Mouse (Mus musculus): ENCODE measurements around the gene Sdk2. TPM values are rescaled to one million over a fixed set of nuclear protein-coding genes. Genes with fewer than 3 reads are reported as not detected.
A peak's percentile ranks its signal among the peaks of the same experiment; 100 is the strongest.

Sdk2 gene
- polyA plus RNA-seq, 1 experiment from 2014 or later, result 3.0 TPM

- Histone ChIP-seq H3K36me3 (ENCODE audit: control insufficient read depth, insufficient read depth, low read length) (no peaks in the 10 kb centered on the region), H3K27me3 (ENCODE audit: control insufficient read depth, insufficient read depth, low read depth, low read length) (no peaks in the 10 kb centered on the region), H3K9me3 (replicated peaks; ENCODE audit: control insufficient read depth, low read length, poor library complexity, severe bottlenecking) (no peaks in the 10 kb centered on the region), H3K4me1 (ENCODE audit: control insufficient read depth, insufficient read depth, low read length) (no peaks in the 10 kb centered on the region), H3K4me2 (ENCODE audit: low read length) (no peak overlapping the region), H3K27ac (ENCODE audit: low read length) (no peak overlapping the region), H3K4me3 (ENCODE audit: low read depth, low read length) (no peak overlapping the region), H3K9ac (ENCODE audit: low read depth, low read length) (no peak overlapping the region)
- 79% methylated on average over 11 of the region's 11 CpGs for WGBS
- ATAC-seq, result no peak
Observed at GRCm38 (mm10) chr11:113884962-113885361, 181.9 kb downstream of the Sdk2 start.

DNA sequence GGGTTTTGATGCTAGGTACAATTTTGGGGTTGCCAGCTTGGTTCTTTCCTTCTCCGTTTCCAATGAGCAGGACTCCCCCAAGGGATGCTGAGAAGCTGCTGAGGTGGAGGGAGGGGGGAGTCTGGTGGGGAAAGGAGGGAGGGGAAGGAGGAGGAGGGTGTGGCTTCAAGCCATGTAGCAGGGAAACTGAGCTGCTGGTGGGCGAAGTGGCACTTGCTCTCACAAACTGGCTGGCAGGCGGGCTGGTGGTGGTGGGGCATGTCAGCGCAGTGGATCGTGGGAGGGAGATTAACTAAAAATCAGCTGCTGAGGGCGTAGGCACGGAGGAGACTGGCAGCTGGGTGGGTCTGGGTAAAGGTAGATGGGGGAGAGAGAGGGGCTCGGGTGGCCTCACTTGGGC, 183.8 kb downstream of the Sdk2 start:
- Histone ChIP-seq H3K36me3 (ENCODE audit: control insufficient read depth, insufficient read depth, low read length) (no peaks in the 10 kb centered on the region), H3K4me1 (ENCODE audit: control insufficient read depth, insufficient read depth, low read length) (no peaks in the 10 kb centered on the region), H3K4me3 (ENCODE audit: low read depth, low read length) (no peak overlapping the region), H3K4me2 (ENCODE audit: low read length) (no peak overlapping the region), H3K9me3 (replicated peaks; ENCODE audit: control insufficient read depth, low read length, poor library complexity, severe bottlenecking) (no peaks in the 10 kb centered on the region), H3K9ac (ENCODE audit: low read depth, low read length) (no peak overlapping the region), H3K27me3 (ENCODE audit: control insufficient read depth, insufficient read depth, low read depth, low read length) (no peaks in the 10 kb centered on the region), H3K27ac (ENCODE audit: low read length) (no peak overlapping the region)
- 74% methylated on average over 8 of the region's 8 CpGs for WGBS
- no peak for ATAC-seq

DNA sequence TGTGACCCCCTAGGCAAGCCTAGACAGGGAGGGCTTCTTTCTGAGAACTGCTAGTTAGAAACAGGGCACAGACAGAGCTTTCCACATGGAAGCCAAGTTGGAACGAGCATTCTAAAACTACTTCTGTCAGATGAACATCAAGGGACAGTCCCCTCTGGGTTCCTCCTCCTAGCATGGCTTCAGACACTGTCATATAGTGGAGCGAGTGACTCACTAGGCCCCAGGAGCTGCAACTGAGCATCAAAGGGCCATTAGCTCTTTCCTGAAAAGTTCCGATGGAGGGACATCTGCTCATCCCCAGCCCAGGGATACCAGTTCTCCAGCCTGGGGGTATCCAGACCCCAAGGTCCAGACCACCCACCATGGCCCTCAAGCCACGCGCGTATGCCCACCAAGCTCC, 185.0 kb downstream of the Sdk2 start:
- ATAC-seq, result no peak
- H3K9ac ChIP-seq (ENCODE audit: low read depth, low read length), result no peak overlapping the region
- H3K4me3 ChIP-seq (ENCODE audit: low read depth, low read length), result no peak overlapping the region
- H3K4me1 ChIP-seq (ENCODE audit: control insufficient read depth, insufficient read depth, low read length), result no peaks in the 10 kb centered on the region
- no peaks in the 10 kb centered on the region for H3K27me3 ChIP-seq (ENCODE audit: control insufficient read depth, insufficient read depth, low read depth, low read length)
- 78% methylated on average over 6 of the region's 6 CpGs for WGBS
- H3K9me3 ChIP-seq (replicated peaks; ENCODE audit: control insufficient read depth, low read length, poor library complexity, severe bottlenecking), result no peaks in the 10 kb centered on the region
- H3K4me2 ChIP-seq (ENCODE audit: low read length), result no peak overlapping the region
- H3K27ac ChIP-seq (ENCODE audit: low read length), result no peak overlapping the region
- H3K36me3 ChIP-seq (ENCODE audit: control insufficient read depth, insufficient read depth, low read length), result no peaks in the 10 kb centered on the region

DNA sequence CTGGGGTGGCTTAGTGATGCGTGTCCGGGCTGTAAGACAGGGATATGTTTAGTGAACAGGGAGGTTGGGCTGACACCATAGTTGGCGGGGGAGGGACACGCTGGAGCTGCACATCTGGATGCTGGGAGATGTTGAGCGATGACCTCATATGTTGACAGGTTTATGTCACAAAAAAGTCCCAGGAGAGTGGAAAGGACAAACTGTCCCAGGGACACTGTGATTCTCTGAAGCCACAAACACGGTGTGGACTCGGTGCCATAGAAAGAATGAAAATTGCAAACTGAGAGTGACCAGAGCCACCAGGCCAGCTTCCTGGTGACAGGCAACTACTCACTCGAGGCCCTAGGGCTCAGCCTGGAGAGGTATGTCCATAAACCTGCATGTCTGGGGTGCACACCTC, 199.8 kb downstream of the Sdk2 start:
- H3K4me1 ChIP-seq (ENCODE audit: control insufficient read depth, insufficient read depth, low read length), result no peaks in the 10 kb centered on the region
- no peak overlapping the region for H3K27ac ChIP-seq (ENCODE audit: low read length)
- no peak overlapping the region for H3K9ac ChIP-seq (ENCODE audit: low read depth, low read length)
- no peak overlapping the region for H3K4me3 ChIP-seq (ENCODE audit: low read depth, low read length)
- H3K27me3 ChIP-seq (ENCODE audit: control insufficient read depth, insufficient read depth, low read depth, low read length), result no peaks in the 10 kb centered on the region
- H3K4me2 ChIP-seq (ENCODE audit: low read length), result no peak overlapping the region
- H3K36me3 ChIP-seq (ENCODE audit: control insufficient read depth, insufficient read depth, low read length), result no peaks in the 10 kb centered on the region
- H3K9me3 ChIP-seq (replicated peaks; ENCODE audit: control insufficient read depth, low read length, poor library complexity, severe bottlenecking), result no peaks in the 10 kb centered on the region
- 89% methylated on average over 8 of the region's 8 CpGs for WGBS
- no peak for ATAC-seq

GRCm38 (mm10) chr11:113865627-113866026, 201.2 kb downstream of the Sdk2 start:
- H3K4me3 ChIP-seq (ENCODE audit: low read depth, low read length), result no peak overlapping the region
- H3K4me2 ChIP-seq (ENCODE audit: low read length), result no peak overlapping the region
- peak; percentile 82 for ATAC-seq
- H3K27me3 ChIP-seq (ENCODE audit: control insufficient read depth, insufficient read depth, low read depth, low read length), result no peaks in the 10 kb centered on the region
- H3K4me1 ChIP-seq (ENCODE audit: control insufficient read depth, insufficient read depth, low read length), result no peaks in the 10 kb centered on the region
- H3K27ac ChIP-seq (ENCODE audit: low read length), result no peak overlapping the region
- no peaks in the 10 kb centered on the region for H3K36me3 ChIP-seq (ENCODE audit: control insufficient read depth, insufficient read depth, low read length)
- H3K9me3 ChIP-seq (replicated peaks; ENCODE audit: control insufficient read depth, low read length, poor library complexity, severe bottlenecking), result no peaks in the 10 kb centered on the region
- H3K9ac ChIP-seq (ENCODE audit: low read depth, low read length), result no peak overlapping the region
- 28% methylated on average over 8 of the region's 8 CpGs for WGBS

- no peak overlapping the region for H3K4me3 ChIP-seq (ENCODE audit: low read depth, low read length)
- H3K4me2 ChIP-seq (ENCODE audit: low read length), result no peak overlapping the region
- WGBS, result 73% methylated on average over 5 of the region's 5 CpGs
- no peaks in the 10 kb centered on the region for H3K9me3 ChIP-seq (replicated peaks; ENCODE audit: control insufficient read depth, low read length, poor library complexity, severe bottlenecking)
- ATAC-seq, result no peak
- no peaks in the 10 kb centered on the region for H3K36me3 ChIP-seq (ENCODE audit: control insufficient read depth, insufficient read depth, low read length)
- H3K4me1 ChIP-seq (ENCODE audit: control insufficient read depth, insufficient read depth, low read length), result no peaks in the 10 kb centered on the region
- no peak overlapping the region for H3K27ac ChIP-seq (ENCODE audit: low read length)
- no peaks in the 10 kb centered on the region for H3K27me3 ChIP-seq (ENCODE audit: control insufficient read depth, insufficient read depth, low read depth, low read length)
- no peak overlapping the region for H3K9ac ChIP-seq (ENCODE audit: low read depth, low read length)
Observed at GRCm38 (mm10) chr11:113863408-113863807, 203.4 kb downstream of the Sdk2 start.

DNA sequence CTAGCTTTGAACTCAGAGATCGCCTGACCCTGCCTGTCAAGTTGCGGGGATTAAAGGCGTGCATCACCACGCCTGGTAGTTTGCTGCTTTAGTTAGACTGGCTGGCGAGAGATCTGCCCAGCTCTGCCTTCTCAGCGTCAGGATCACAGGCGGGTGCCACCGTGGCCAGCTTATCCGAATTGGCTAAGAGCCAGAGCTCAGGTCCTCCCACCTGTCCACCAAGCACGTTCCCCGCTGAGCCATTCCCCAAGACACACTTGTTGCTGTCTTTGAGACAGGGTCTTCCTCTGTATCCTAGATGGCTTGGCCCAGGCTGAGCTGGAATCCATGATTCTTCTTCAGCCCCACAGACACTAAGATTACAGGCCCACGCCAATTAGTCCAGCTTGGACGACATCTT, 211.2 kb downstream of the Sdk2 start:
- no peak for ATAC-seq

DNA sequence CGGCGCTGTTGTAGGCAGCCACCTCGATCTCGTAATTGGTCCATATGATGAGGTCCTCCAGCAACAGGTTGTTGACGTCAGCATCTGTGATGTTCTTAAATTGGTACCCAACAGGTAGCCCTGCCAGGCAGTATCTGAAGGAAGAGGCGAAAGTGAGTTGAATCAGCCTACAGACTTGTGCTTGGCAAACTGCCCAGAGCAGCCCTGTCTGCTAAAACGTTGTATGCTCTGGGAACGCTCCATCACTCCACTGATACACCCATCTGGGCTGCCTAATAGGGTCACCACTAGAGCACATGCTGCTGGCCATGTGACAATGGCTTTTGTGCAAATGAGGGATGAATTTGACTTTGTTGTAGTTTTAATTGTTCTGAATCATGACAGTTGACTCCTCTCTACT, 215.1 kb downstream of the Sdk2 start:
- Histone ChIP-seq H3K36me3 (ENCODE audit: control insufficient read depth, insufficient read depth, low read length) (no peaks in the 10 kb centered on the region), H3K27me3 (ENCODE audit: control insufficient read depth, insufficient read depth, low read depth, low read length) (no peaks in the 10 kb centered on the region), H3K27ac (ENCODE audit: low read length) (no peak overlapping the region), H3K9me3 (replicated peaks; ENCODE audit: control insufficient read depth, low read length, poor library complexity, severe bottlenecking) (no peaks in the 10 kb centered on the region), H3K9ac (ENCODE audit: low read depth, low read length) (no peak overlapping the region), H3K4me3 (ENCODE audit: low read depth, low read length) (no peak overlapping the region), H3K4me1 (ENCODE audit: control insufficient read depth, insufficient read depth, low read length) (no peaks in the 10 kb centered on the region), H3K4me2 (ENCODE audit: low read length) (no peak overlapping the region)
- no peak for ATAC-seq
- 82% methylated on average over 8 of the region's 8 CpGs for WGBS

More for the DNA sequence above, 211.2 kb downstream of the Sdk2 start:
- Histone ChIP-seq H3K27ac (ENCODE audit: low read length) (no peak overlapping the region), H3K4me1 (ENCODE audit: control insufficient read depth, insufficient read depth, low read length) (no peaks in the 10 kb centered on the region), H3K4me2 (ENCODE audit: low read length) (no peak overlapping the region), H3K4me3 (ENCODE audit: low read depth, low read length) (no peak overlapping the region), H3K9me3 (replicated peaks; ENCODE audit: control insufficient read depth, low read length, poor library complexity, severe bottlenecking) (no peaks in the 10 kb centered on the region), H3K9ac (ENCODE audit: low read depth, low read length) (no peak overlapping the region), H3K36me3 (ENCODE audit: control insufficient read depth, insufficient read depth, low read length) (no peaks in the 10 kb centered on the region), H3K27me3 (ENCODE audit: control insufficient read depth, insufficient read depth, low read depth, low read length) (no peaks in the 10 kb centered on the region)
- WGBS, result 77% methylated on average over 13 of the region's 13 CpGs

DNA sequence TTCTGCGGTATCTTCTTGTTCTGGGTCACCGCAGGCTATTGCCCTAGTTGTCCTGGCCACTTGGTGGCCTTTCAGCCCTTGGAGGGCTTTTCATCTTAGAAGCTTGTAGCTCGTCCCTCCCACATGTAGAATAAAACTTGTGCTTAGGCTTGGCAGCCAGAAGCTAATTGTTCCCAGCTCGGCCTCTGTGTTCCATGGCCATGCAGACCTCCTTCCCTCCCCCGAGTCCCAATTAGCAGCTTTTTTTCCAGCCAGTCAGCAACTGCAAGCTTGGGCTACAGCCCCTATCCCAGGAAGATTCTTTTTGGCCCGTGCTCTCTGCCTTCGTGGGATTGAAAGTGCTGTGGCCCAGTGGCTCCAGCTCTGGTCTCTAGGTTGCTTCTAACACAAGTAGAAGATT, 217.5 kb downstream of the Sdk2 start:
- 62% methylated on average over 7 of the region's 7 CpGs for WGBS
- H3K4me3 ChIP-seq (ENCODE audit: low read depth, low read length), result no peak overlapping the region
- no peak overlapping the region for H3K9ac ChIP-seq (ENCODE audit: low read depth, low read length)
- H3K9me3 ChIP-seq (replicated peaks; ENCODE audit: control insufficient read depth, low read length, poor library complexity, severe bottlenecking), result no peaks in the 10 kb centered on the region
- H3K4me2 ChIP-seq (ENCODE audit: low read length), result no peak overlapping the region
- no peaks in the 10 kb centered on the region for H3K27me3 ChIP-seq (ENCODE audit: control insufficient read depth, insufficient read depth, low read depth, low read length)
- H3K4me1 ChIP-seq (ENCODE audit: control insufficient read depth, insufficient read depth, low read length), result no peaks in the 10 kb centered on the region
- H3K27ac ChIP-seq (ENCODE audit: low read length), result no peak overlapping the region
- ATAC-seq, result no peak
- H3K36me3 ChIP-seq (ENCODE audit: control insufficient read depth, insufficient read depth, low read length), result no peaks in the 10 kb centered on the region

- H3K4me3 ChIP-seq (ENCODE audit: low read depth, low read length), result no peak overlapping the region
- H3K27ac ChIP-seq (ENCODE audit: low read length), result no peak overlapping the region
- no peaks in the 10 kb centered on the region for H3K4me1 ChIP-seq (ENCODE audit: control insufficient read depth, insufficient read depth, low read length)
- no peak overlapping the region for H3K4me2 ChIP-seq (ENCODE audit: low read length)
- no peaks in the 10 kb centered on the region; the same call in 1 of the 2 replicates for H3K36me3 ChIP-seq (ENCODE audit: control insufficient read depth, insufficient read depth, low read length)
- H3K9ac ChIP-seq (ENCODE audit: low read depth, low read length), result no peak overlapping the region
- H3K9me3 ChIP-seq (replicated peaks; ENCODE audit: control insufficient read depth, low read length, poor library complexity, severe bottlenecking), result no peaks in the 10 kb centered on the region
- ATAC-seq, result no peak
- no peaks in the 10 kb centered on the region for H3K27me3 ChIP-seq (ENCODE audit: control insufficient read depth, insufficient read depth, low read depth, low read length)
- 29% methylated on average over 6 of the region's 6 CpGs for WGBS
Observed at GRCm38 (mm10) chr11:113843920-113844319, 222.9 kb downstream of the Sdk2 start.

All from midbrain, embryonic 16.5 days (tissue).